Mouse (Mus musculus): ENCODE measurements around the gene Clcn1.

DNA sequence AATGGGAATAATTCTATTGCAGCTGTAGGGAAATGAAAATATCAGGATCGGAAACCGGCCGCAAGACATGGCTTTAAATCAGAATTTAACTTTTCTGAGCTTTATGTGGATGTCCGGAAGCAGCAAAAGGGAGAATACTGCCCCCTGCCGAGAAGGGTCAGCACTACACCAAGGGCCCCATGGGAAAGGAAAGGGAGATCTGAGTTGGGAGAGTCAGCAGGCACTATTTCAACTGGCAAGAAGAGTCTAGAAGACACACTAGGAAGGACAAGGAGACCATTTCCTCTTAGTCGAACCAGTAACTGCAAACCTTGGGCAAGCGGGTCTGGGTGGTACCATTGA lies 38.8 kb downstream of the Clcn1 start:
- TF ChIP-seq CTCF (IDR thresholded peaks at IDR 0.05 in 2 of 3, conservative IDR thresholded peaks at IDR 0.05 in 1 of 3; ENCODE audit: control insufficient read depth in 1 of 3, insufficient read depth in 1 of 3, low read depth in 2 of 3, low read length in 3 of 3, poor library complexity in 1 of 3, severe bottlenecking in 1 of 3) (peak; percentile 70 to 72 (median 72)), CHD2 (IDR thresholded peaks at IDR 0.05; ENCODE audit: low read length) (no peak), MAZ (IDR thresholded peaks at IDR 0.05; ENCODE audit: low read depth, low read length) (no peak), ZNF384 (IDR thresholded peaks at IDR 0.05; ENCODE audit: low read depth, low read length) (no peak), EP300 (IDR thresholded peaks at IDR 0.05; ENCODE audit: low read depth in 1 of 2, low read length in 2 of 2) (no peak), MAX (IDR thresholded peaks at IDR 0.05; ENCODE audit: low read length) (no peak), USF2 (IDR thresholded peaks at IDR 0.05; ENCODE audit: borderline replicate concordance in 1 of 2, insufficient read depth in 1 of 2, low read depth in 1 of 2, low read length in 2 of 2) (no peak), TCF12 (IDR thresholded peaks at IDR 0.05; ENCODE audit: low read depth, low read length) (no peak), POLR2A (IDR thresholded peaks at IDR 0.05; ENCODE audit: control insufficient read depth in 1 of 2, insufficient read depth in 1 of 2, low read depth in 1 of 2, low read length in 2 of 2, poor library complexity in 1 of 2) (no peak), SMC3 (IDR thresholded peaks at IDR 0.05; ENCODE audit: low read depth, low read length) (peak; percentile 57), TAL1 (IDR thresholded peaks at IDR 0.05; ENCODE audit: low read length) (no peak), RCOR1 (IDR thresholded peaks at IDR 0.05; ENCODE audit: low read depth, low read length) (no peak), E2F4 (IDR thresholded peaks at IDR 0.05; ENCODE audit: borderline replicate concordance, low read depth, low read length) (no peak), MXI1 (IDR thresholded peaks at IDR 0.05; ENCODE audit: low read depth, low read length) (no peak)

Measured in MEL (cell line).